Comparison of ENCODE assay signal across 8 mouse cellular contexts in genomic region chr16:4679121-4680018, GRCm38 (mm10). TPM values are rescaled to one million over a fixed set of nuclear protein-coding genes. Genes with fewer than 3 reads are reported as not detected.
A peak's percentile ranks its signal among the peaks of the same experiment; 100 is the strongest.
DNase-seq lines count a peak whose midpoint lies in the region; ATAC-seq lines count a peak whose summit lies in the region.

Gene Coro7 (minus strand): TSS chr16:4679777.

- H3K9me3 ChIP-seq in lung, embryonic 16.5 days (ENCODE audit: control insufficient read depth, low read length) = no peaks in the 10 kb centered on the region

- H3K4me3 ChIP-seq in lung, embryonic 16.5 days (ENCODE audit: low read length) = peak within 1 kb of the TSS; percentile 77

- ATAC-seq in hematopoietic stem cell, adult 5-6 weeks (replicated peaks in 1 of 2; ENCODE audit: insufficient read depth in 1 of 2, low FRiP score in 2 of 2, low TSS enrichment in 1 of 2, low read depth in 1 of 2, poor library complexity in 2 of 2, severe bottlenecking in 2 of 2) = peak; percentile 89 to 91
- ATAC-seq in lung, embryonic 16.5 days (ENCODE audit: low read depth) = peak; percentile 93

- H3K36me3 ChIP-seq in lung, embryonic 16.5 days (ENCODE audit: control insufficient read depth, insufficient read depth, low read length) = peaks cover 5% of the 10 kb centered on the region; the same call in 1 of the 2 replicates

- H3K27ac ChIP-seq in lung, embryonic 16.5 days (ENCODE audit: low read length) = 0 out of 2 replicates have a peak within 1 kb of the TSS, but pooled peaks have one; percentile 19

- peak; percentile 87 for DNase-seq in MEL-GATA-1-ER (ENCODE audit: extremely low read depth, low read depth)
- peak; percentile 85 for DNase-seq in cerebellum, adult 8-10 months
- peak; percentile 93 for DNase-seq in forelimb bud, embryonic 11.5 days (ENCODE audit: low read depth, low spot score)
- DNase-seq in layer of hippocampus, adult 9-10 months (ENCODE audit: low spot score) = peak; percentile 76
- peak; percentile 58 for DNase-seq in ovary, postnatal 10 days (ENCODE audit: low spot score)
- DNase-seq in thymus, postnatal 10 days (ENCODE audit: low spot score in 2 of 2) = peak; percentile 89 to 90

- peak within 1 kb of the TSS; percentile 91 for H3K4me2 ChIP-seq in lung, embryonic 16.5 days (ENCODE audit: low read depth, low read length)

- WGBS in lung, embryonic 16.5 days = under 1% methylated on average over 47 of the region's 47 CpGs

- peak within 1 kb of the TSS; percentile 67 for H3K9ac ChIP-seq in lung, embryonic 16.5 days (ENCODE audit: low read length)

- no peaks in the 10 kb centered on the region for H3K27me3 ChIP-seq in lung, embryonic 16.5 days (ENCODE audit: control insufficient read depth, insufficient read depth, low read depth, low read length)

- peaks cover 10% of the 10 kb centered on the region for H3K4me1 ChIP-seq in lung, embryonic 16.5 days (replicated peaks; ENCODE audit: control insufficient read depth, insufficient read depth, low read length)

RNA-seq across cellular contexts. Expression of gene Coro7, which starts in this region (rescaled TPM):
- 65.0 and 67.3 TPM in 2 replicates for total RNA-seq in hematopoietic stem cell, adult 5-6 weeks (2017)
- 15.9 and 18.3 TPM in 2 replicates for polyA plus RNA-seq in lung, embryonic 16.5 days (2015; fragmentation: Nextera tagmentation; extraction: Ambion mirVana)

Comparison
In these comparisons a context has a peak if more than half of its experiments do, and no peak if none do; other contexts are left out.
1. Peak in every context shown above with its lines: DNase-seq, ATAC-seq, H3K4me3 ChIP-seq and H3K27ac ChIP-seq.